Mouse (Mus musculus): ENCODE measurements at regions not wholly inside any gene's neighbourhood (a gene's known extent, or its start where the extent isn't known, plus 50 kb on each side); places are given as distances from the start of the nearest gene placed in this dataset.

DNA sequence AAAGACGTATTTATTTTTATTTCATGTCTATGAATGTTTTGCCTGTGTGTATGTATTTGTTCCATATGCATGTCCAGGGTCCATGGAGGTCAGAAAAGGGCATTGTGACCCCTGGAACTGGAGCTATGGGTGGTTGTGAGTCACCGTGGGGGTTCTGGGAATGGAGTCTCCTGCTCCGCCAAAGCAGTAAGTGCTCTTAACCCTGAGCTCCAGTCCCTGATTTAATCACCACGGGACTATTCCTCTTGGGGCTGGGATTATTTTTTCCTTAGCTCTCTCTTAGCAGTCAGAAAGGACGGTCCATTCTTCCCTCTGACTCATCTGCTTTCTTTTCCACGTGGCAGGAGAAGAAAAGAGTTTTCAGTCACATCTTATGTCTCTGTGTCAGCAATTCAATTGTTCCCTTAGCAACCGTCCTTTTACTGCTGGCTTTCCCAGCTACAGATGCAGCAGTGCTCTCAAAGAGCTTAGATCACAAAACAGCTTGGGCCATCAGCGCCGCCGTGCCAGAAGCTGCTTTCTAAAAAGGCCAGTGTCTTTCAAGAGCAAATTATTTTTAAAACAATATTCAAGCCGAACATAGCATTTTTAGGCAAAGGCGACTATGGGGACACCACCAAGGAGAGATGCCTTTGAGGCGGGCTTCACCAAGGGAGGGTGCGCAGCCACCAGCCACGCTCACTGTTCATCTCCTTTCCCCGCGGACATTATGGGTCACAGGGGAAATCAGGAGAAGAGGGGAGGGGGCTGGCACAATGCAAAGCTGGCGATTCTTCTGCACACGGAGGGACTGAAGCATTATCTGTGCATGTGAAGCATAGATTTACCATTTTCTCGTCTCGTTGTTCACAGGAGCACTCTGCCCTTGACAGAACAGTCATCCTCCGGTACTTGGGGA is 110.8 kb downstream of the Map3k7 start:
- no peak for DNase-seq (ENCODE audit: low spot score in 2 of 2)

DNA sequence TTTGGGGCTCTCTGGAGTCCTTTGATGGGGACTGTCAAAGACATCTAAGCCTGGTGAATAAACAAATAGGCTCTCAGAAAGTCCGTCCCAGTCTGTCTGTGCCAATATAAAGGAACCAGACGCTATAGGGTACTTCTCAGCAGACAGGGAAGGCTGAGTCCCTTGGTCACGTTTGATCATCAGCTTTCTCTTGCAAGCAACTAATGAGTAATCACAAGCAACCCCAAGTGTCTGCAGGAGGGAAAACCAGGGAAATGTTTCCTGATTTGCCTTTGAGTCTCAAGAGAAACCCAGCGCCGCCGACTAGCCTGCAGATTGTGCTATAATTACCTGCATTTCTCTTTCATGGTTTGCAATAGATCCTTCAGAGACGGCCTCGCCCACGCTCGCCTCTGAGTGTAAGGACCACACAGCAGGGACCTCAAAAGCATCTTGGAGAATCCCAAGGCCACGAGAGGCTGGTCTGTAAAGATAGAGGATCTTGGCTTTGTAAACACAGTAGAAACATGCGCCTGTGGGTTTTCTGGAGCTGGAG is 112.6 kb downstream of the Map3k7 start:
- no peak for DNase-seq (ENCODE audit: low spot score in 2 of 2)

DNA sequence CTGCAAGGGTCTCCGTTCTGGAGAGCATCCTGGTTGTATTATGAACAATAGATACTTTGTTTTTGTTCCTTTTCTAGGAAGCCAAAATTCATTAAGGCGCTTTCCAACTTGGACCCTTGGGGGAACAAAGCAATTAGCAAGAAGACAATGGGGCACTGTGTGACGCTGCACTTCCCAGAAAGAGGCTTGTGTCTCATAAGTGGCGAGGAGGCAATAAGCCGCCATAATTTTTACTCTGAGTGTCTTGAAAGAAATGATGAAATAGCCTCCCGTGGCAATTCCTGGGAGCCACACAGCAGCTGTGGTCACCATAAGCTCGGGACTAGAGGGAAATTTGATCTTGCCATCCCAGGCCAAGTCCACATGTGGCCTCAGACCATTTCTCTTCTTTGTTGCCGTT is 119.6 kb downstream of the Map3k7 start:
- no peak for DNase-seq (ENCODE audit: low spot score in 2 of 2)

DNA sequence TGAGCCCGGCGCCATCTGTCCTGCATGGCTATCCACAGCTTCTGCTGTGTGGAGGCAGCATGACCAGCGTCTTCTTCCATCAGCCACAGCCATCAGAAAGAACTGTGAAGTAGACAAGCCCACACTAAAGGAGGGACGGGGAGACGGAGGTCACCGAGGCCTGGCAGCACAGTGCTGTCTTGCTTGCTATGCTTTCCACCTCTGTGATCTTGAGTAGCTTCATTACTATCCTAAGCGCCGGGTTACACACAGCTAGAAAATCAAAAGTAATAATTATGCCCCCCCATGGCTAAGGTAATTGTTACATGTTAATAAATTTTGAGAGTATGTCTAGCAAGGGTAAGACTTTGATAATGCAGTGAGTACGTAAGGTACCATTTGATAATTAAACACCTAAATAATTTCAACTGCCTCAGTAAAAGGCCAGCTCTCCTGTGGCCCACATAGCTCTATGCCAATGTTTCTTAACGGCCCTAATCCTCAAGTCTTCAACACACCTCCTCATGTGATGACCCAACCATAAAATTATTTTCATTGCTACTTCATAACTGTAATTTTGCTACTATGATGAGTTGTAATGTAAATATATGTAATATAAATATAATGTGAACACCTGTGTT is 120.5 kb downstream of the Map3k7 start:
- DNase-seq (ENCODE audit: low spot score in 2 of 2), result no peak

DNA sequence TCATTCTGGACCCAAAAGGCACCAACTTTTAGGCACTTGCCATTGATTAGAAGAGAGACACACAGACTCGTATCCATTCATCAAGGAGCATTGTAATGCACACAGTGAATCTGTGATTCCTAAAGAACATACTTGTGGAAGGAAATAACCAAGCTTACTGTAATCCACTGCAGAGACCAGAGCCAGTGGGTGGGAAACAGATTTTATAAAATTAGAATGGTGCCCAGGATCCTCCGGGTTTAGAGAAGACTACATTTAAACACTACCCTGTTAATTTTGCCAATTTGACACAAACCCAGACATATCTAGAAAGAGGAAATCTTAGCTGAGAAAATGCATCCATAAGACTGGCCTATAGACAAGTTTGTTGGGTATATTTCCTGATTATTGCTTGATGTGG is 121.1 kb downstream of the Map3k7 start:
- DNase-seq (ENCODE audit: low spot score in 2 of 2), result no peak

DNA sequence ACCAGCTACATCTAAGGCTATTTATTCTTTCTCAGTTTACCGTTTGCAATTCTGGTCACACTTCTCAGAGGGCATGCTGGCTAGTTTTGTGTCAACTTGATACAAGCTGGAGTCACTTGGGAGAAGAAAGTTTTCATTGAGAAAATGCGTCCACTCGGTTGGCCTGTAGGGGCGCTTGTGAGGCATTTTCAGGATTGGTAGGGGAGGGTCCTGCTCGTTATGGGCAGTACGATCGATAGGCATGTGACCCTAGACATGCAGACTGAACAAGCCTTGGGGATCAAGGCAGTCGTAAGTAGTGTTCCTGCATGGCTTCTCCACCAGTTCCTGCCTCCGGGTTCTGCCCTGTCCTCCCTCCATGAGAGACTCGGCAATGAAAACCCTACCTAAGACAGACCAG is 127.2 kb downstream of the Map3k7 start:
- no peak for DNase-seq (ENCODE audit: low spot score in 2 of 2)

DNA sequence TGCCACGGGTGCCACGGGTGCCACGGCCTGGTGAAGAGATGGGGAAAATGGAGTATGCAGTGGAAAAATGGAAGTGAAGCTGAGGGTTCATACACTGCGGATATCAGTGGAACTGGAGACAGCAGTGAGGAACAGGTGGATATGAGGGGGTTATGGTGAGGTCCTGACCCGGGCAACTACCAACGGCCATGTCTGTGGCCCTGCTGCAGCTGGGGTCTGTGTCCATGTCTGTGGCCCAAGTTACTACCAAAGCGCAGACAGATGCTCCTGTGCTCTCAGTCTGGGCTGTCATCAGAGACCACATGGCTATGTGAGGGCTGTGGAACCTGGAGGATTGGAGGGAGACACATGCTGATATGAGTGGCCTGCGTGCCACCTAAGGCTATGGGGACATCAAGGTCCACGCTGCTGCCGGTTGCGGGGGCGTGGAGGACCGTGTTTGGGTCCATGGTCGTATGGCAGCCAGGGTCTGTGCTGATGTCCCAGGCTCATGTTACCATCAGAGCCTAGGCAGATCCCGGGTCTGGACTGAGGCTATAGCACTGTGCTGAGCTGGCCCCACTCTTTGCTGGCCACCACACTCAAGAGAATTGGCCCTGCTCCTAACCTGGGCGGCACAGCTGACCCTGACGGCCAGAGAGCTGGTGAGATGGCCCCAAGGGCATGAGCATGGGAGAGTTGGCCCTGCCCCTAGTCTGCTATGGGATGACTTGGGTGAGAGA is 128.6 kb downstream of the Map3k7 start:
- DNase-seq (ENCODE audit: low spot score in 2 of 2), result no peak

DNA sequence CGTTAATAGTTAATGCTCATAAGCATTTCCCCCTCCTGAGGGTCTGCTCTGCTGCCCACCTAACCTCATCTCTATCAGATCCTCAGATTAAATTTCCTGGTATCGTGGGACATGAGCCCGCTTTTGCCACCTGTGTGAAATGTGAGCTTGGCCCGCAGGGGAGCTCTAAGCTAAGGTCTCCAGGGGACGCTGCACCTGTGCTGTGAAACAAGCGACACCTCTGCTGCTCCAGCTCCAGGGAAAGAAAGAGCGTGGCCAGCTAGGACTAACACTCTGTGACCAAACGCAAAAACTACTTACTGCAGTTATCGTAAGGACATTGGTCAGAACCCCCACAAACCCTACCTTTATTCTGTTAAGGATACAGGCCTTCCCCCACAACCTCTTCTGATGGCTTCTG is 134.3 kb downstream of the Map3k7 start:
- no peak for DNase-seq (ENCODE audit: low spot score in 2 of 2)

DNA sequence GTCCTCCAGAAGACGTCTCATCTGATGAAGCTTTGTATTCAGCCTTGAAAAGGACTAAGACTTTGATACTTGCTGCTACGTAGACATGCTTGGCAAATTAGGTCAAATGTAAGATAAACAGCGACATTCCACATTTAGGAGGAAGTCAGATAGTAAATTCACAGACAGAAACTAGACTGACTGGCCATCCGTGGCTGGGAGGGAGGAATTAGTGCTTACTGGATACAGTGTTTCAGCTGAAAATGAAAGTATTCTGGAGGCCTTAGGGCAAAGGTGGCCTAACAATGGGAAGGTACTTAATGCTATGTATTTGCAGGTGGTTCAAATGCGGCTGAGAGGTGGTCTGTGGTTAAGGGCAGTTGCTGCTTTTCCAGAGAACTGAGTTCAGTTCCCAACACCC is 137.1 kb downstream of the Map3k7 start:
- no peak for DNase-seq (ENCODE audit: low spot score in 2 of 2)

DNA sequence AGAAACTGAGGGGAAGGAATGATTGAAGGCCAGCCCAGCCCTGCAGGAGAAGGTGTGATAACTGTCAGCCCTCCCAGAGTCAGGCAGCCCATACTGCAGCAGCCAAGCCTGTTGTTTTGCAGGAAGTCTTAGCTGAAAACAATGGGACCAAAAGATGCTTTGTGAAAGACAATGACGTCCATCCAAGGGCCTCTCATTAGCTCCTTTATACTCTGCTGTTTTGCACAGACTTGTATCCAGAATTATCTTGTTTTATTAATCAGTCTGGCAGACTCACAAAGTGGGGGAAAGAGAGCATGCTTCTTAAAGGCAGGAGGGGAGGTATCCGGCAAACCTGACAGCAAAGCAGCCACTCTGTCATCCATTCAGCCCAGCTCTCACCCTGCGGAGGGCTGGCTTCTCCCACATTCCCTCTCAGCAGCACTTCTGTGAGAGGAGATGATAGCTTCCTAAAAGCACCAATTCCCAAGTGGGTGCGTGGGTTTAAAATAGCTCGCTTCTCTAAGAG is 131.9 kb upstream of the Bach2 start:
- DNase-seq (ENCODE audit: low spot score in 2 of 2), result no peak

DNA sequence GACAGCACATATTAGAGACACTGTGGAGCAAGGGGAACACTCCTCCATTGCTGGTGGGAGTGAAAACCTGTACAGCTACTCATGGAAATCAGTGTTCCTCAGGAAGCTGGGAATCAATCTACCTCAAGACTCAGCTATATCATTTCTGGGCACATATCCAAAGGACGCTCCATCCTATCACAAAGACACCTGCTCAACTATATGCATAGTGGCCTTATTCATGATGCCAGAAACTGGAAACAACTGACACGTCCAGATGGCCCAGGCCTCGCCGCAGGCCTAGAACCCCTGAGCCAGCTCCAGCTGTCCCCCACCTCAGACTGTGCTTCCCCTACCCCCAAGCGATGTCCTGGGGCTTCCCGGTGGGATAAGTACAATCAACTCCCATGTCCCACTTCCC is 116.3 kb upstream of the Bach2 start:
- DNase-seq (ENCODE audit: low spot score in 2 of 2), result no peak

DNA sequence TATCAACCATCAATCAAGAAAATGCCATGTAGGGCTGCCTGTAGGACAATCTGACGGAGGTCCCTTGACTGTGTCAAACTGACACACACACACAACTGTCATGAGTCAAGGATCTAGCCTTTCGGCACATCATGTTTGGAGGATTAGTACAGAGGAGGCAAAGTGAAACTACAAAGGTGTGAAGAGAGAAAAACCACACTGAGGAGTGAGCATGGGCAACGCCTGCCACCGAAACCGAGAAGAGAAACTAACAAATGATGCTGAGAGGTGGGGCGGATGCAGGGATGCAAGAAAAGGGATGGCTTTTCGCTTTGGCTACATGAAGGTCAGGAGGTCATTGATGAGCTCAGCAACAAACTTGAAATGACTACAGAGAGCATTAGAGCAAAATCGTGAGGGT is 111.8 kb upstream of the Bach2 start:
- peak in 1 of 2 experiments; percentile 21 for DNase-seq (ENCODE audit: low spot score in 2 of 2)

DNA sequence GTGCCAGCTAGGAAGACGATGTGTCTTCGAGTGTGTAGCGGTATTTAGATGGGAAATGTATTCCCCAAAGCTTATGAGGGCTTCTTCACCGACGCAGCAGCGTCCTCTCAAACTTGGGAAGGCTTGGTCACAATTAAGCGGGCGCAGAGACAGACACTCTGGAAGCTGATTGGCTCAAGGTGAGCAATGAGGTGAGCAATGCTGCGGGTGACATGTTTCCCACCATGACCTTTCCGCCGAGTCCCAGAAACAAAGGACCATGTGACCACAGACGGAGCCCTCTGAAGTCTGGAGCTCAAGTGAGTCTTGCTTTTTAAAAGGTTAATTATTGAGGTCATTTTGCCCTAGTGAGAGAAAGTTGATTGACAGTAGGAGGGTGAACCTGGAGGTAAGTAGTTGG is 108.0 kb upstream of the Bach2 start:
- no peak for DNase-seq (ENCODE audit: low spot score in 2 of 2)

DNA sequence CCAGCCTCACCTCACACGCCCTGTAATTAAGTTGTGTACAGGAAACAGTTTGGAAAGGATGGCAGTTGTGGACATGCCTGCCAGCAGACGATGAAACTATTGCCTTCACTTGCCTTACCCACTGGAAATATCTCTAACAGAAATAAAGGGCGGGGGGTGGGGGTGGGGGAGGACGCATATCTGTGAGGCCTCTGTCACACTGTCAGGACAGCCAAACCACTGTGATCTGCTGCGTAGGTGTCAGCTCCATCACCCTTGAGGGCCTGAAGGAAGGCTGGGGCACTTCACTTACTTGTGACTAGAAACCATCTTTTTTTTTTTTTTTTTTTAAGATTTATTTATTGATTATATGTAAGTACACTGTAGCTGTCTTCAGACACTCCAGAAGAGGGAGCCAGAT is 106.8 kb upstream of the Bach2 start:
- DNase-seq (ENCODE audit: low spot score in 2 of 2), result no peak

DNA sequence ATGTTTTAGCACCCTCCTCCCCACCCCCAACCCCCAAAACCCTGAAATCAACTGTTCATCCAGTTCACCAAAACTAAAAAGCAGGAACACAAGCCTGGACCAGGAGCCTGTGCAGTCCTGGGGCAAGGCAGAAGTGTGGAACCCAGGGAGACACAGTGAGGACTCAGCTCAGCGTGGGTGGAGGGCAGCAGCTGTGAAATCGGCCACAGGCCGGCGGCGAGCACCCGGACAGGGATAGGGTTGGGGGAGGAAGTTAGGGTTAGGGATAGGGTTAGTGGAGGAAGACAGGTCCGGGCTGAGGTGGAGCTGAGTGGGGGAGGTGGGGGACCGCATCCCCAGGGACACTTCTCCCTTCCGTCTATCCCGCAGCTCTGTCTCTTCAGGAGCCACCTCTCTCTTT is 102.5 kb upstream of the Bach2 start:
- no peak for DNase-seq (ENCODE audit: low spot score in 2 of 2)

DNA sequence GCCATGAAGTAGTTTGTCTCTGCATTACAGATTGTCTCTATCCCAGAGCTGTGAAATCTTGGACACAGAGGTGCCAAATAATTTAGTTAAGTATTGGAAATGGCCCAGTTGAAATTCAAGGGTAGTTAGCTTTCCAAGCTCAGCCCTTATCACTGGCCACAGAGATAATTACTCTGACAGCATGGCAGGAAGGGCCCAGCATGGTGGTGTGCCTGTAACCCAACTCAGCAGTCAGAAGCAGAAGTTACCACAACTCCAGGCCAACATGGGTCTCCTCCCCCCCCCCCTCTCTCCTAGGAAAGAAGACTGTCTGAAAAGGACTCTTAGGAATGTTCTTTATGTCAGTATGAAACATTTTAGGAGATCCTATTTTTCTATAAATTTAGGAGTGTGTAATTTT is 101.4 kb upstream of the Bach2 start:
- no peak for DNase-seq (ENCODE audit: low spot score in 2 of 2)

DNA sequence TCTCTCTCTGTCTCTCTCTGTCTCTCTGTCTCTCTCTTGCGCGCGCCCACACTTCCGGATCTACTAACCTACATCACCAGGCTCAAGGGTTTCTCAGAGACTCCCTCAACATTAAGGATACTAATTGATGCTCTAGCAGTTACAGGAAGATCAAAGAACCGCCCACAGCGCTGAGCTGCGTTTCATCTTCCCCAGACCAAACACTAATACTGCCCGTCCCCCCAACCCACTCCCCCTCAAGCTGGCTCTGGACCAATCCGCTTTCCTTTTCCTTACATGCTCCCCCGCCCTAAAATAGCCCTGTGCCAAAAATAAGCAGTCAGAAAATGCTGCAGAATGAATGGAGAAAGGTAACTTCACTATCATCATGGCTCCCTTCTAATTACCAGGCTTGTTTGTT is 100.6 kb upstream of the Bach2 start:
- DNase-seq (ENCODE audit: low spot score in 2 of 2), result no peak

DNA sequence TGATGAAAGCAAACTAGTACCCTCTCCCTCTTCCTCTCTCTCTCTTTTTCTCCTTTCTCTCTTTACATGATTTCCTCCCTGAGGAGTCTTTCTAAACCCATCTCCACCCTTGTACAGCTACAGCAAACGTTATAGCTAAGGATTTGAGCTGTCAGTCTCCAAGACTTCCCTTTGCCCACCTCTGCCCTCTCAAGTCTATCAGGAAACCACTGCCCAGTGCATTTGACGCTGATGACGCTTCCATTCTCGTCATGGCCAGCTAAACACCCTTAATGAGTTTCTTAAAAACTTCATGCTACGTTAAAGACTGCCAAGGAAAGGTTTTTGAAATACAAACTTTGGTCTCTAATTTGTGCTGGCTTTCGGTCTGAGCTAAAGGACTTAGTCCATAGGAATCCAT is 99.0 kb upstream of the Bach2 start:
- DNase-seq (ENCODE audit: low spot score in 2 of 2), result no peak

DNA sequence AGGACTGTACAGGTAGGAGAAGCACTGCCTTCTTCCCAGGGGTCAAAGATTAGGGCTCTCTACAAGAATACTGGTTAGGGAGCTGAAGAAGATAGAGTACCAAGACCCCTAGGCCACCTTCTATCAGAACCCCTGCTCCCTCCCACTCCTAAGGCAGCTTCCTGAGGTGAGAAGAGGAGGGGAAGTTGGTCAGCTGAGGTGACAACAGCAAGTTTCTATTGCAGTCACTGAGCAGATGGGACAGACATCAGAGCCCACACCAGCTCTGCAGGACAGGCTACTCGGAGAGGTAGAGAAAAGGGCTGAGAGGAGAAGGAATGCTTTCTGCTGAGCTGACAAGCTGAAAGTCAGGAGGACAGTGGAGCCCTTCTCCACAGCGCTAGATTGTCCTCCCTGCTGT is 98.5 kb upstream of the Bach2 start:
- no peak for DNase-seq (ENCODE audit: low spot score in 2 of 2)

DNA sequence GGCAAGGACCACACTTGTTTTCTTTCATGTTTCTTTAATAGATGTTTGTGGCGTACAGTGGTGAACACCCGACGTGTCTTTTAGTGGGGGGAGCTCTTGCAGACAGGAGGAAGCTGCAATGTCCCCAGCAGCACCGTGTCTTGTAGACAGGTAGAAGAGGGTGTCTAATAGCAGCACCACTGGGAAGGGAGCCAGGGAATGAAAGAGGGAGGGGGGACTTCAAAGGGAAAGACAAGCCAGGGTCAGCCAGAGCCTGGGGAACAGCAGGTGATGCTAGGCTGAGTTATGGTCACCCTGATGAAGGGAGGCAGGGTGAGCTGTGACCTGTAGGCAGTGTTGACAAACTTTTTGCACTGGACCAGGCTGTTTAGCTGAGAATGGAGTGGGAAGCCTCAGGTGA is 96.4 kb upstream of the Bach2 start:
- DNase-seq (ENCODE audit: low spot score in 2 of 2), result no peak

DNA sequence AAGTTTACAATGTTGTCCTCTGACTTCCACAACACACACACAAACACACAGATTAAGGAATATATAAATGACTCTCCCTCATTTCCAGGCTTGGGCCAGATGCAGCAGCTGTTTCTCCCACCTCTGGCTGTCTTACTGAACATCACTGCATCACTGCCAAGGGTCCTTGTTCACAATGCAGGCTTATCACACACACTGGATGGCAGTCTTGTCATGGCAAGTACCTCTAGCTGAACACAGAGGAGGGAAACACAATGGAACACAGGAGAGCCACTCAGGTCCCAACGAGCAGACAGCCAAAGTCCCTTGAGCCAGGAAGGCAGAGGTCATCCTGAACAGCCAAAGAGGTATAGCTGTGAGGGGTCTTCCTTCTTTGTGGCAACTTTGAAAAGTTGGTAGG is 91.5 kb upstream of the Bach2 start:
- no peak for DNase-seq (ENCODE audit: low spot score in 2 of 2)

DNA sequence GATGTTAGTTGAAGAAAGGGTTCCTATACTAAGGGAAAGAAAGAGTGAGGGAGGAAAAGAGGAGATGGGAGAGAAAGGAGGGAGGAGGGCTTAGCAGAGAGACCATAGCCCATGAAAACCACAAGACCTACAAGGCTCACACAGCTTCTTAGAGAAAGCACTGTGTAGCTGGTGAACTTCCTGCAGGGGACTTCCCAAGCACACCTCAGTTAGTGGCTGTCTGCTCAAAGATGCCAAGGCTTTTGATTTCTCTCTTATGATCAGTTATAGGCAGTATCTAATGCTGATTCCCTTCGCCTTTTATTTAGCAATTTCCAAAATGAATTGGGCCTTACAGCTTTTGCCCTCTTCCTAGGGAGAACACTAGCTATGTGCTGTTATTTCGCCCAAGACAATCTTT is 90.0 kb upstream of the Bach2 start:
- peak in 1 of 2 experiments; percentile 41 for DNase-seq (ENCODE audit: low spot score in 2 of 2)

Data from spleen, postnatal 36 days (tissue).